Mouse (Mus musculus): ENCODE measurements around the gene Vps11.

GRCm38 (mm10) chr9:44353142-44353541 lies 8.3 kb downstream of the Vps11 start:
- TF ChIP-seq POLR2A (IDR thresholded peaks at IDR 0.05; ENCODE audit: low read depth, low read length), result no peak
- no peak for TF ChIP-seq CTCF (conservative IDR thresholded peaks at IDR 0.05; ENCODE audit: insufficient read depth, insufficient read length, low read depth, low read length)

Measured in kidney, adult 2 months (tissue).